Mouse (Mus musculus) heart, embryonic 16.5 days (tissue): ENCODE data around the gene Dirc2. TPM values are rescaled to one million over a fixed set of nuclear protein-coding genes. Genes with fewer than 3 reads are reported as not detected.

ENCODE experiments used
- ATAC-seq: fragments of 200-750 bp; cut with Nextera tagmentation; replicated peaks from 2 replicates; pipeline ENCODE4 v1.8.0; 2017; ENCODE audit warnings: moderate number of reproducible peaks; ENCODE audit not compliant: insufficient read depth, low FRiP score; ENCODE audit errors: extremely low read depth
- H3K27ac ChIP-seq: fragments of 300-500 bp; sonication (generic); 2 replicates; pipeline ENCODE4 v1.5.1; 2014; ENCODE audit warnings: mild to moderate bottlenecking, low read length, control low read depth, moderate library complexity
- H3K27me3 ChIP-seq: fragments of 300-500 bp; sonication (generic); 2 replicates; pipeline ENCODE4 v1.6.1; 2014; ENCODE audit warnings: low read length, mixed read lengths; ENCODE audit not compliant: control insufficient read depth, insufficient read depth
- H3K36me3 ChIP-seq: fragments of 300-500 bp; sonication (generic); 2 replicates; pipeline ENCODE4 v1.6.1; 2014; ENCODE audit not compliant: control insufficient read depth, insufficient read depth
- H3K4me1 ChIP-seq: fragments of 300-500 bp; sonication (generic); 2 replicates; pipeline ENCODE4 v1.6.1; 2014; ENCODE audit warnings: low read length, mixed read lengths; ENCODE audit not compliant: control insufficient read depth, insufficient read depth
- H3K4me2 ChIP-seq: fragments of 300-500 bp; sonication (generic); 2 replicates; pipeline ENCODE4 v1.6.1; 2014; ENCODE audit warnings: low read depth, mild to moderate bottlenecking, control low read depth, low read length
- H3K4me3 ChIP-seq: fragments of 300-500 bp; sonication (generic); 2 replicates; pipeline ENCODE4 v1.5.1; 2014; ENCODE audit warnings: mild to moderate bottlenecking, control low read depth, low read length
- H3K9ac ChIP-seq: fragments of 300-500 bp; sonication (generic); 2 replicates; pipeline ENCODE4 v1.6.1; 2014; ENCODE audit warnings: low read length, control low read depth
- H3K9me3 ChIP-seq: fragments of 300-500 bp; sonication (generic); replicated peaks from 2 replicates; pipeline ENCODE4 v1.6.1; 2016; ENCODE audit warnings: low read length; ENCODE audit not compliant: control insufficient read depth
- WGBS: fragments of 180-500 bp; shearing (Covaris S2); extraction: QIAGEN DNeasy Blood & Tissue Kit; methylation state at CpG from one replicate; pipeline ENCODE4 v1.1.7; 2014; 5-methylcytosine and 5-hydroxymethylcytosine counted together
- polyA plus RNA-seq: library from polyadenylated mRNA; unstranded; fragments of >200 nt; fragmentation: Nextera tagmentation; extraction: Ambion mirVana; gene quantifications from 2 replicates; pipeline ENCODE4 v1.2.1, GENCODE M21; 2015

The Dirc2 gene
- polyA plus RNA-seq, 1 experiment from 2014 or later, result 10.1 TPM

DNA sequence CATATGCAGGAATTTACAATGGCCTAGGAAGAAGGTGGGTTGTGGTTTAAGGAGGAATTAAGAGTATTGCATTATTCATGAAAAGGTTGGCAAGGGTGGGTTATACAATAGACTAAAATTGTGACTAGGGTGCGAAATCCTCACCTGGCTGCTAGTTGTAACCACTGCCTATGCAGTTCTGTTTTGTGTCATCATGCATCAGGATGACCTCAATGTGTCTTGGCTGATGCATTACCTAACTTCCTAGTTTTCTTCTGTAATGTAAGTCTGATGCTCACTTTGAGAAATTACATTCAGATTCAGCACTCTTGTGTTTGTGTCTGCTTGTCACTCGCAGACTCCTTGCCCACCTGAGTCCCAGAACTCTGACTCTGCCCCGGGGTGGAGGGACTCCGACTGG is 17.3 kb downstream of the Dirc2 start:
- Histone ChIP-seq H3K27ac (no peak overlapping the region), H3K4me2 (no peak overlapping the region), H3K4me3 (no peak overlapping the region), H3K27me3 (no peaks in the 10 kb centered on the region), H3K9ac (no peak overlapping the region), H3K9me3 (no peaks in the 10 kb centered on the region), H3K4me1 (peaks cover 4% of the 10 kb centered on the region; the same call in 1 of the 2 replicates), H3K36me3 (no peaks in the 10 kb centered on the region)
- 93% methylated on average over 4 of the region's 4 CpGs for WGBS
- no peak for ATAC-seq

- H3K4me1 ChIP-seq, result peaks cover 2% of the 10 kb centered on the region; the same call in 1 of the 2 replicates
- H3K27ac ChIP-seq, result no peak overlapping the region
- H3K36me3 ChIP-seq, result 0 out of 2 replicates have a peak, but pooled peaks cover 2% of the 10 kb centered on the region
- H3K4me2 ChIP-seq, result no peak overlapping the region
- H3K9me3 ChIP-seq, result no peaks in the 10 kb centered on the region
- no peak overlapping the region for H3K4me3 ChIP-seq
- WGBS, result 74% methylated on average over 7 of the region's 7 CpGs
- no peaks in the 10 kb centered on the region for H3K27me3 ChIP-seq
- no peak for ATAC-seq
- no peak overlapping the region for H3K9ac ChIP-seq
Observed at GRCm38 (mm10) chr16:35749385-35749784, 19.8 kb downstream of the Dirc2 start.

DNA sequence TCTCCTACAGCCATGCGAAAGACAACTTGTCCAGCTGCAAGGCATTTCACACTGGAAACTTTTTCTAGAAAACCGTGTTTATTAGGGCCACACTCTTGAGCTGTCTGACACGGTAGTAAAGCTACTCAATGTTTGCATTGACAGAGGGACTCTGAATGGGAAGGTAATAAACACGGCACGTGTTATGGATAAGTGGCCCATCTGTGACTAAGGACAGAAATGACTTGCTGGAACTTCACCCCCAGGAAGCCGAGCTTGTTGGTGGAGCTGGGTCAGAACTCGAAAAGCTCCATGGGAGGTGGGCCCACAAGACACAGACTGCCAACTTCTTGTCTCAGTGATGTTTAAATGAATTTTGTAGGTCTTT is 20.9 kb downstream of the Dirc2 start:
- no peak overlapping the region for H3K4me3 ChIP-seq
- no peak overlapping the region for H3K9ac ChIP-seq
- H3K4me1 ChIP-seq, result peaks cover 2% of the 10 kb centered on the region; the same call in 1 of the 2 replicates
- no peaks in the 10 kb centered on the region for H3K9me3 ChIP-seq
- no peak for ATAC-seq
- no peaks in the 10 kb centered on the region for H3K27me3 ChIP-seq
- H3K27ac ChIP-seq, result no peak overlapping the region
- WGBS, result 90% methylated on average over 7 of the region's 7 CpGs
- H3K4me2 ChIP-seq, result no peak overlapping the region
- H3K36me3 ChIP-seq, result 0 out of 2 replicates have a peak, but pooled peaks cover 2% of the 10 kb centered on the region

DNA sequence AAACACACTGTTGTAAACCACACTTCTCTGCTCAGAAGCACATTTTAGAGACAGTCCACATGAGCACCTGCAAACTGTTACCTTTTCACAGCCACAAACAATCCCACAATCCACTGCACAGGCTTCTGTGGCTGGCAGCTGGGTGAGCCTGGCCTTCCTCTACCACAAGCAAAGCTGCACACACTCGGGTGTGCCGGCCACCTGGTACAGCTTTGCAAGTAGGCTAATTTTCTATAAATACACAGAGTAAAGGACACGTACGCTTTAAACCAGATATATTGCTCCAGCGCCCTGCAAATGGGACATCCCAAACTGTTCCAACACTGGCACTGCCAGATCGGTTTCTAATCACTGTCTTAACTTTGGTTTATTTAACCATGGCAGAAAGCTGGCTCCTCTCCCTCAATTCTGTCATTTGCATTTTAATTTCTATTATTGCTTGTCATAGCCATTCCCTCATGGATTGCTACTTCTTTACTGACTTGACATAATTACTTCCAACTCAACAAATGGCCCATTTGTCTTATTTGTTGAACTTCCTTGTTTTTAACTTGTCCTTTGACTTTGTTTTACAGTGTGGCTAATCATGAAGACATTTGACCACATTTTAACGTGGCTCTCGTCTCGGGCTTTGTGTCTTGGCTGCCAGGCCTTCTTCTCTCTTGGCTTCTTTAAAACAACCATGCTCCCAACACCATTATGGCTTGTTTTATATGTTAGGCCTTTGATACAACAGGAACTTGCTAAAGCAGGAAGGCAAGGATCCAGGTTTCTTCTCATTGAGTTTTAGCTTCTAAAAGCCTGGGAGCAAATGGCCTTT is 21.5 kb downstream of the Dirc2 start:
- H3K4me3 ChIP-seq, result no peak overlapping the region
- 0 out of 2 replicates have a peak, but pooled peaks cover 2% of the 10 kb centered on the region for H3K36me3 ChIP-seq
- no peaks in the 10 kb centered on the region for H3K9me3 ChIP-seq
- H3K4me2 ChIP-seq, result no peak overlapping the region
- no peak overlapping the region for H3K9ac ChIP-seq
- peak; percentile 49; the same call in 1 of the 2 replicates for ATAC-seq
- WGBS, result 79% methylated on average over 9 of the region's 9 CpGs
- H3K27me3 ChIP-seq, result no peaks in the 10 kb centered on the region
- no peak overlapping the region for H3K27ac ChIP-seq
- peaks cover 2% of the 10 kb centered on the region; the same call in 1 of the 2 replicates for H3K4me1 ChIP-seq

DNA sequence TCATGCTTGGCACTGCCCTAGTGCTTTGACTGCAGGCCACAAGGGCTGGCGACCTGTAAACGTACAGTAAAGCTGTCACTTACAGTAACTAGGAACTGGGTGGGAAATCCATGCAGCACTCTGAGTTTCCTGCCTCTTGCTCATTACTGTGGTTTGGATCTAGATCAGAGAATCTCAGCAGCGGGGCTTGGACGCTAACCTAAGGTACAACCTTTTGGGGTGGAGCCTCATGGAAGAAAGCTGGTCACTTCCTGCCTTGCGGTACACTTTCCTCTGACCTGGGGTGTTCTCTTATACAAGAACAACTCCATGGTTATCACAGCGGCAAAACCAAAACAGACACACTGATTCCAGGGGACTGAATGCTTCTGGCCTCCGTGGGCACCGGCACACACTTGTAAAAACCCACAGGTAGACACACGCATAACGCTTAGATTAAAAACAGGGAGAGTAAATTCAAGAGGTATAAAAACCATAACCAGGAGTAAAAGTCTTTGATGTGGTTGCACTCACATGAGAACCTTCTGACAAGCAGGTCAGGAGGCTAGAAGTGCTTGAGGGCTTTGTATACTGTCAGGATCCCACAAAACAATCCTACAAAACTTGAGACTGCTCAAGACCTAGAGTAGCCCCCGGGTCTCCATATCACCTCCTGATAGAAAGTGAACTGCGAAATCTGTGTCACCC is 26.8 kb downstream of the Dirc2 start:
- WGBS, result 77% methylated on average over 12 of the region's 12 CpGs
- Histone ChIP-seq H3K36me3 (0 out of 2 replicates have a peak, but pooled peaks cover 2% of the 10 kb centered on the region), H3K4me3 (no peak overlapping the region), H3K9ac (no peak overlapping the region), H3K4me2 (no peak overlapping the region), H3K27ac (no peak overlapping the region), H3K9me3 (no peaks in the 10 kb centered on the region), H3K27me3 (no peaks in the 10 kb centered on the region), H3K4me1 (peaks cover 24% of the 10 kb centered on the region)
- ATAC-seq, result no peak

DNA sequence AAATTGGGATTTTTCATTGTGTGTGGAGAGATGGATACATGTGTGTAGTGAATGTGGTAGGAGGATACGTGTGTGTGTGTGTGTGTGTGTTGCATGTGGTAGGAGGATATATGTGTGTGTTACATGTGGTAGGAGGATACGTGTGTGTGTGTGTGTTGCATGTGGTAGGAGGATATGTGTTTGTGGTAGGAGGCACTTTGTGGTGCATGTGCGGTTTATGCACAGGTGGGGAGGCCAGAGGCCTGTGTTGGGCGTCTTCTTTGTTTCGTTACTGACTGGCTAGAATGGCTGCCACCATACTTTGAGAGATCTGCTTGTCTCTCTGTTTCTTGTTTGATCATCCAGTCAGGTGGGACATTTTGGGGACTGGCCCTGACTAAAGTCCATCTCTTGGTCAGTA is 27.5 kb downstream of the Dirc2 start:
- H3K4me2 ChIP-seq, result no peak overlapping the region
- H3K36me3 ChIP-seq, result 0 out of 2 replicates have a peak, but pooled peaks cover 2% of the 10 kb centered on the region
- no peak overlapping the region for H3K4me3 ChIP-seq
- no peak overlapping the region for H3K27ac ChIP-seq
- 94% methylated on average over 5 of the region's 5 CpGs for WGBS
- H3K4me1 ChIP-seq, result peaks cover 24% of the 10 kb centered on the region
- no peak for ATAC-seq
- no peak overlapping the region for H3K9ac ChIP-seq
- H3K9me3 ChIP-seq, result no peaks in the 10 kb centered on the region
- no peaks in the 10 kb centered on the region for H3K27me3 ChIP-seq

DNA sequence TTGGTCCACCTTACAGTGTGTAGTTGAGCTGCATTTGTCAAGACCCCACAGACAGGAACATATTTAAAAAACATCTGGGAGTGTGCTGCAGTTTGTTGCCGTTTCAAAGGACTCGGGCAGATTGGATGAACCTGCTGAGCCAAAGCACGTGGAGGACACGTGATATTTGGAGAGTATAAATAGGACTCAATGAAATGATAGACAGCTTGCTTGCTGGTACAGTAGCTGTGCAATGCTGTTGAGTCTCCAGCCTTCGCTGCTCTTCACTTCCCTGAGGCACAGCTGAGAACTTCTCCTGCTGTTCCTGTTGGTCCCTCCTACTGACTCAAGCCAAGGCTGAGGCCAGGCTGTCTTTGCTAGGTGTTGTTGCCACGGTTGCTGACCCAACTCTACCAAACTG is 28.2 kb downstream of the Dirc2 start:
- Histone ChIP-seq H3K4me2 (peak overlapping the region; percentile 24; the same call in 1 of the 2 replicates), H3K36me3 (no peaks in the 10 kb centered on the region), H3K27me3 (no peaks in the 10 kb centered on the region), H3K9ac (no peak overlapping the region), H3K27ac (peak overlapping the region; percentile 46), H3K4me3 (no peak overlapping the region), H3K9me3 (no peaks in the 10 kb centered on the region), H3K4me1 (peaks cover 24% of the 10 kb centered on the region)
- peak; percentile 56; the same call in 1 of the 2 replicates for ATAC-seq
- WGBS, result 48% methylated on average over 6 of the region's 6 CpGs

- Histone ChIP-seq H3K4me2 (peak overlapping the region; percentile 24; the same call in 1 of the 2 replicates), H3K27me3 (no peaks in the 10 kb centered on the region), H3K27ac (peak overlapping the region; percentile 46), H3K9ac (no peak overlapping the region), H3K36me3 (no peaks in the 10 kb centered on the region), H3K4me1 (peaks cover 24% of the 10 kb centered on the region), H3K4me3 (no peak overlapping the region), H3K9me3 (no peaks in the 10 kb centered on the region)
- ATAC-seq, result peak; percentile 42; the same call in 1 of the 2 replicates
- 35% methylated on average over 12 of the region's 12 CpGs for WGBS
Observed at GRCm38 (mm10) chr16:35740357-35740756, 28.8 kb downstream of the Dirc2 start.

DNA sequence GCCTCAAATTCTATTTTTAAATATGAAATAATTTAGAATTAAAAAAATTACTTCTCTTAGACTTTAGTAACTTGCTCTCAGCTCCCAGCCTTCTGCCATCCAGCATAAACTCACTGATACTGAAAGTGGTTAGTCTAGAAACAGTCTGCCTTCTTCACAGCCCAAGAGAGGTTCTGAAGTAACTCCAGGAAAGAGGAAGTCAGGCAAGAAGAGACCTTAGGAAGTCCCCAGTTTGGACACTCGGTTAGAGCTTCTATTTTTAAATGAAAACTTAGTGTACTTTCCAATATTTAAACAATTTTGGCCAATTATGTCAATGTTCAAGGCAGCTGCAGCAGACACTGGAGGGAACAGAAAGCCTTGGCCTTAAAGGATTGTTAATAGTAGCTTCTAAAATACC is 29.6 kb downstream of the Dirc2 start:
- no peaks in the 10 kb centered on the region for H3K9me3 ChIP-seq
- 32% methylated on average over 1 of the region's 1 CpGs for WGBS
- H3K9ac ChIP-seq, result no peak overlapping the region
- ATAC-seq, result no peak
- peaks cover 24% of the 10 kb centered on the region for H3K4me1 ChIP-seq
- no peak overlapping the region for H3K4me3 ChIP-seq
- no peak overlapping the region for H3K27ac ChIP-seq
- H3K36me3 ChIP-seq, result no peaks in the 10 kb centered on the region; the same call in 1 of the 2 replicates
- H3K27me3 ChIP-seq, result no peaks in the 10 kb centered on the region
- no peak overlapping the region for H3K4me2 ChIP-seq
